Mouse (Mus musculus): ENCODE data around the gene Cab39l. TPM values are rescaled to one million over a fixed set of nuclear protein-coding genes. Genes with fewer than 3 reads are reported as not detected.

Gene Cab39l
- polyA plus RNA-seq, 1 experiment from 2014 or later, result 31.1 TPM

GRCm38 (mm10) chr14:59470781-59471180 lies 30.0 kb downstream of the Cab39l start:
- Histone ChIP-seq H3K4me3 (ENCODE audit: low read depth, low read length) (no peak overlapping the region), H3K36me3 (ENCODE audit: control insufficient read depth, insufficient read depth, low read length) (no peaks in the 10 kb centered on the region), H3K27me3 (ENCODE audit: control insufficient read depth, insufficient read depth, low read length) (no peaks in the 10 kb centered on the region), H3K4me2 (no peak overlapping the region), H3K9me3 (replicated peaks; ENCODE audit: control insufficient read depth, low read length) (no peaks in the 10 kb centered on the region), H3K27ac (ENCODE audit: low read depth, low read length) (no peak overlapping the region), H3K4me1 (ENCODE audit: control insufficient read depth, insufficient read depth, low read length) (no peaks in the 10 kb centered on the region), H3K9ac (ENCODE audit: low read depth, low read length) (no peak overlapping the region)
- no peak for ATAC-seq (replicated peaks; ENCODE audit: insufficient number of reproducible peaks, low FRiP score, low TSS enrichment)
- WGBS (ENCODE audit: insufficient replicate concordance), result 77% methylated on average over 1 of the region's 1 CpGs

- Histone ChIP-seq H3K27ac (ENCODE audit: low read depth, low read length) (peak overlapping the region; percentile 42; the same call in 1 of the 2 replicates), H3K36me3 (ENCODE audit: control insufficient read depth, insufficient read depth, low read length) (no peaks in the 10 kb centered on the region), H3K9ac (ENCODE audit: low read depth, low read length) (no peak overlapping the region), H3K4me3 (ENCODE audit: low read depth, low read length) (no peak overlapping the region), H3K27me3 (ENCODE audit: control insufficient read depth, insufficient read depth, low read length) (no peaks in the 10 kb centered on the region), H3K4me2 (peak overlapping the region; percentile 42), H3K4me1 (ENCODE audit: control insufficient read depth, insufficient read depth, low read length) (peaks cover 2% of the 10 kb centered on the region; the same call in 1 of the 2 replicates), H3K9me3 (replicated peaks; ENCODE audit: control insufficient read depth, low read length) (no peaks in the 10 kb centered on the region)
- 21% methylated on average over 6 of the region's 6 CpGs for WGBS (ENCODE audit: insufficient replicate concordance)
- ATAC-seq (replicated peaks; ENCODE audit: insufficient number of reproducible peaks, low FRiP score, low TSS enrichment), result no peak
These were observed 37.9 kb downstream of the Cab39l start for GRCm38 (mm10) chr14:59478699-59479098.

- Histone ChIP-seq H3K4me2 (no peak overlapping the region), H3K27me3 (ENCODE audit: control insufficient read depth, insufficient read depth, low read length) (no peaks in the 10 kb centered on the region), H3K9ac (ENCODE audit: low read depth, low read length) (no peak overlapping the region), H3K36me3 (ENCODE audit: control insufficient read depth, insufficient read depth, low read length) (no peaks in the 10 kb centered on the region), H3K4me1 (ENCODE audit: control insufficient read depth, insufficient read depth, low read length) (no peaks in the 10 kb centered on the region), H3K27ac (ENCODE audit: low read depth, low read length) (no peak overlapping the region), H3K9me3 (replicated peaks; ENCODE audit: control insufficient read depth, low read length) (no peaks in the 10 kb centered on the region), H3K4me3 (ENCODE audit: low read depth, low read length) (no peak overlapping the region)
- ATAC-seq (replicated peaks; ENCODE audit: insufficient number of reproducible peaks, low FRiP score, low TSS enrichment), result no peak
- WGBS (ENCODE audit: insufficient replicate concordance), result 86% methylated on average over 4 of the region's 4 CpGs
These were observed 44.6 kb downstream of the Cab39l start for GRCm38 (mm10) chr14:59485247-59485810.

GRCm38 (mm10) chr14:59492376-59492775 lies 51.6 kb downstream of the Cab39l start:
- H3K4me2 ChIP-seq, result no peak overlapping the region
- no peaks in the 10 kb centered on the region for H3K4me1 ChIP-seq (ENCODE audit: control insufficient read depth, insufficient read depth, low read length)
- 86% methylated on average over 4 of the region's 4 CpGs for WGBS (ENCODE audit: insufficient replicate concordance)
- H3K4me3 ChIP-seq (ENCODE audit: low read depth, low read length), result no peak overlapping the region
- H3K27me3 ChIP-seq (ENCODE audit: control insufficient read depth, insufficient read depth, low read length), result no peaks in the 10 kb centered on the region
- ATAC-seq (replicated peaks; ENCODE audit: insufficient number of reproducible peaks, low FRiP score, low TSS enrichment), result no peak
- H3K36me3 ChIP-seq (ENCODE audit: control insufficient read depth, insufficient read depth, low read length), result no peaks in the 10 kb centered on the region
- no peak overlapping the region for H3K27ac ChIP-seq (ENCODE audit: low read depth, low read length)
- H3K9ac ChIP-seq (ENCODE audit: low read depth, low read length), result no peak overlapping the region
- no peaks in the 10 kb centered on the region for H3K9me3 ChIP-seq (replicated peaks; ENCODE audit: control insufficient read depth, low read length)

DNA sequence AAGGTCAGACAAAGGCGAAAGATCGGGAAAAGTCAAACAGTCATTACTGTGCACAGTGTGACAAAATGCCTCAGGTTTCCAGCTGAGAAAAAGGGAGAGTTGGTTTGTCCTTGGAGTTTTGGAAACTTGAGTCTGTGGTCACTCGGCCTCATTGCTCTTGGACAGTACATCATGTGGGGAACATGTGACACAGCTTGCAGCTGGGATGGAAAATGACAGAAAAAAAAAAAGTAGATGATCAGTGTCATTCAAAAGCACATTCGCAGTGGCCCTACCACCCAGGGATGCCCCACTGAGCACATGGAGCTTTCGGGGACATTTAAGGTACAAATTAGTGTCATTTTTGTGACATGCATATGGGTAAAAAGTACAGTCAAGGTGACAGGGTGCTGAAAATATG lies 57.2 kb downstream of the Cab39l start:
- no peak overlapping the region for H3K4me3 ChIP-seq (ENCODE audit: low read depth, low read length)
- no peaks in the 10 kb centered on the region for H3K27me3 ChIP-seq (ENCODE audit: control insufficient read depth, insufficient read depth, low read length)
- no peak for ATAC-seq (replicated peaks; ENCODE audit: insufficient number of reproducible peaks, low FRiP score, low TSS enrichment)
- no peaks in the 10 kb centered on the region for H3K4me1 ChIP-seq (ENCODE audit: control insufficient read depth, insufficient read depth, low read length)
- 91% methylated on average over 5 of the region's 5 CpGs for WGBS (ENCODE audit: insufficient replicate concordance)
- no peak overlapping the region for H3K9ac ChIP-seq (ENCODE audit: low read depth, low read length)
- H3K9me3 ChIP-seq (replicated peaks; ENCODE audit: control insufficient read depth, low read length), result no peaks in the 10 kb centered on the region
- H3K4me2 ChIP-seq, result no peak overlapping the region
- no peaks in the 10 kb centered on the region; the same call in 1 of the 2 replicates for H3K36me3 ChIP-seq (ENCODE audit: control insufficient read depth, insufficient read depth, low read length)
- H3K27ac ChIP-seq (ENCODE audit: low read depth, low read length), result no peak overlapping the region

DNA sequence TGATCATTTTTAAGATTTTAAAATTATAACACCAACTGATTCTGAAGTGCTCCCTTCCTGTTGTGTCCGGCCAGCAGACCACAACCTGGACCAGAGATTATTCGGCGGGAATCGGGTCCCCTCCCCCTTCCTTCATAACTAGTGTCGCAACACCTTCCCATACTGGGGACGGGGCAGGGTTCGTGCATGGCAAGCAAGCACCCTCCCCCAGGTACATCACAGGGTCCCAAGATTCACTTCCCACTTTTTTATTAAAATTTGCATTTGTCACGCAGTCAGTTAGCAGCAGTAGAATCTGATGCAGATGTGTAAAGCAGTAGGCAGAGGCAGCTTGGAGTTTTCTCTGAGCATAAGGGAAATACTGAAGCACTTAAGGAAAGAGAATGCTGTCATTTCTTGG lies 64.1 kb downstream of the Cab39l start:
- no peaks in the 10 kb centered on the region for H3K36me3 ChIP-seq (ENCODE audit: control insufficient read depth, insufficient read depth, low read length)
- H3K4me3 ChIP-seq (ENCODE audit: low read depth, low read length), result no peak overlapping the region
- H3K4me2 ChIP-seq, result no peak overlapping the region
- H3K9ac ChIP-seq (ENCODE audit: low read depth, low read length), result no peak overlapping the region
- no peaks in the 10 kb centered on the region for H3K4me1 ChIP-seq (ENCODE audit: control insufficient read depth, insufficient read depth, low read length)
- no peaks in the 10 kb centered on the region for H3K27me3 ChIP-seq (ENCODE audit: control insufficient read depth, insufficient read depth, low read length)
- H3K9me3 ChIP-seq (replicated peaks; ENCODE audit: control insufficient read depth, low read length), result no peaks in the 10 kb centered on the region
- ATAC-seq (replicated peaks; ENCODE audit: insufficient number of reproducible peaks, low FRiP score, low TSS enrichment), result no peak
- H3K27ac ChIP-seq (ENCODE audit: low read depth, low read length), result no peak overlapping the region
- WGBS (ENCODE audit: insufficient replicate concordance), result 86% methylated on average over 8 of the region's 8 CpGs

- H3K4me1 ChIP-seq (ENCODE audit: control insufficient read depth, insufficient read depth, low read length), result no peaks in the 10 kb centered on the region
- H3K4me2 ChIP-seq, result no peak overlapping the region
- H3K4me3 ChIP-seq (ENCODE audit: low read depth, low read length), result no peak overlapping the region
- ATAC-seq (replicated peaks; ENCODE audit: insufficient number of reproducible peaks, low FRiP score, low TSS enrichment), result no peak
- no peaks in the 10 kb centered on the region for H3K27me3 ChIP-seq (ENCODE audit: control insufficient read depth, insufficient read depth, low read length)
- no peak overlapping the region for H3K9ac ChIP-seq (ENCODE audit: low read depth, low read length)
- H3K36me3 ChIP-seq (ENCODE audit: control insufficient read depth, insufficient read depth, low read length), result no peaks in the 10 kb centered on the region
- H3K9me3 ChIP-seq (replicated peaks; ENCODE audit: control insufficient read depth, low read length), result no peaks in the 10 kb centered on the region
- H3K27ac ChIP-seq (ENCODE audit: low read depth, low read length), result no peak overlapping the region
- WGBS (ENCODE audit: insufficient replicate concordance), result 85% methylated on average over 4 of the region's 4 CpGs
These were observed 65.4 kb downstream of the Cab39l start for GRCm38 (mm10) chr14:59506139-59506538.

GRCm38 (mm10) chr14:59513922-59514444 lies 73.2 kb downstream of the Cab39l start:
- 85% methylated on average over 6 of the region's 6 CpGs for WGBS (ENCODE audit: insufficient replicate concordance)
- Histone ChIP-seq H3K9me3 (replicated peaks; ENCODE audit: control insufficient read depth, low read length) (no peaks in the 10 kb centered on the region), H3K27ac (ENCODE audit: low read depth, low read length) (no peak overlapping the region), H3K4me1 (ENCODE audit: control insufficient read depth, insufficient read depth, low read length) (no peaks in the 10 kb centered on the region), H3K27me3 (ENCODE audit: control insufficient read depth, insufficient read depth, low read length) (no peaks in the 10 kb centered on the region), H3K4me3 (ENCODE audit: low read depth, low read length) (no peak overlapping the region), H3K36me3 (ENCODE audit: control insufficient read depth, insufficient read depth, low read length) (no peaks in the 10 kb centered on the region), H3K9ac (ENCODE audit: low read depth, low read length) (no peak overlapping the region), H3K4me2 (no peak overlapping the region)
- no peak for ATAC-seq (replicated peaks; ENCODE audit: insufficient number of reproducible peaks, low FRiP score, low TSS enrichment)

DNA sequence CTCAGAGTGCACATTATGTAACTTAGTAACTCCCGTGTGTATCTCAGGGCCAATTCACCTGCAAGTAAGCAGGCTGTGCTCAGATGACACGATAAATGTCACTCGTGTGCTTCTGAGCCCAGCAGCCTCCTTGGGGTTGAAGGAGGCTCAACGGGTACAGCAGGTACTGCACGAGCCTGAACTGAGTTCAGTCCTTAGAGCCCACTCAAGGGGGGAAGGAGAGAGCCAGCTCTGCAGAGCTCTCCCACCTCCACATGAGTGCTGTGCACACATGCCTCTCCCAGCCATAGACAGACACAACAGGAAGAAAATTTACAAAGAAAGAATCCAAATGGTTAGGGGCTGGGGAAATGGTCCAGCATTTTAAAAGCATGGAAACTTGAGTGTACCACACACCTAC lies 85.1 kb downstream of the Cab39l start:
- Histone ChIP-seq H3K4me2 (no peak overlapping the region), H3K4me1 (ENCODE audit: control insufficient read depth, insufficient read depth, low read length) (no peaks in the 10 kb centered on the region), H3K36me3 (ENCODE audit: control insufficient read depth, insufficient read depth, low read length) (no peaks in the 10 kb centered on the region), H3K9ac (ENCODE audit: low read depth, low read length) (no peak overlapping the region), H3K27ac (ENCODE audit: low read depth, low read length) (no peak overlapping the region), H3K9me3 (replicated peaks; ENCODE audit: control insufficient read depth, low read length) (no peaks in the 10 kb centered on the region), H3K27me3 (ENCODE audit: control insufficient read depth, insufficient read depth, low read length) (no peaks in the 10 kb centered on the region), H3K4me3 (ENCODE audit: low read depth, low read length) (no peak overlapping the region)
- ATAC-seq (replicated peaks; ENCODE audit: insufficient number of reproducible peaks, low FRiP score, low TSS enrichment), result no peak
- WGBS (ENCODE audit: insufficient replicate concordance), result 83% methylated on average over 5 of the region's 5 CpGs

All from heart, embryonic 11.5 days (tissue).